Mouse (Mus musculus): Measurements from ENCODE around the gene P2rx3.

GRCm38 (mm10) chr2:85004341-85004740, 32.9 kb downstream of the P2rx3 start:
- TF ChIP-seq CTCF (IDR thresholded peaks at IDR 0.05; ENCODE audit: low read depth) (no peak), EP300 (IDR thresholded peaks at IDR 0.05; ENCODE audit: low read depth) (no peak)
